Mouse (Mus musculus) CH12.LX (cell line): ENCODE data around the gene March9. TPM values are rescaled to one million over a fixed set of nuclear protein-coding genes. Genes with fewer than 3 reads are reported as not detected.

Source experiments
- DNase-seq: peaks from one replicate; pipeline ENCODE4 v3.0.0-alpha.2; 2013; ENCODE audit errors: extremely low read depth
- H3K27ac ChIP-seq: 2 replicates; pipeline ENCODE4 v1.5.1; 2012; ENCODE audit warnings: low read depth, mild to moderate bottlenecking, control low read depth, moderate library complexity; ENCODE audit not compliant: insufficient read depth
- H3K27me3 ChIP-seq: replicated peaks from 2 replicates; pipeline ENCODE3; 2012; ENCODE audit warnings: inconsistent platforms
- H3K36me3 ChIP-seq, 2 experiments: replicated peaks in 1 of 2; 2 replicates each; pipeline versions ENCODE3 to v1.6.1; 2012; ENCODE audit warnings: inconsistent platforms in 1 of 2, low read length in 1 of 2, mild to moderate bottlenecking in 1 of 2, mixed read lengths in 1 of 2, moderate library complexity in 1 of 2; ENCODE audit not compliant: control insufficient read depth in 1 of 2, insufficient read depth in 1 of 2
- H3K4me1 ChIP-seq, 2 experiments: 2 replicates each; pipeline ENCODE4 v1.6.1; 2012; ENCODE audit warnings: inconsistent platforms in 1 of 2, moderate library complexity in 1 of 2; ENCODE audit not compliant: insufficient read depth in 2 of 2, control insufficient read depth in 1 of 2
- H3K4me2 ChIP-seq: 2 replicates; pipeline ENCODE4 v1.6.1; 2012; ENCODE audit warnings: low read depth, mild to moderate bottlenecking, control low read depth; ENCODE audit not compliant: poor library complexity, insufficient read depth, severe bottlenecking
- H3K4me3 ChIP-seq, 3 experiments: fragments of 150-350 bp in 1 of 3; sonication (generic) in 1 of 3; replicated peaks in 1 of 3; 2 replicates each; pipeline versions ENCODE3 to v1.5.1; 2011 to 2012; ENCODE audit warnings: low read depth in 2 of 3, low read length in 2 of 3, mild to moderate bottlenecking in 2 of 3, moderate library complexity in 2 of 3, control low read depth in 1 of 3, improper control_type of control experiment in 1 of 3, inconsistent platforms in 1 of 3, mixed read lengths in 1 of 3; ENCODE audit not compliant: poor library complexity in 1 of 3
- H3K79me2 ChIP-seq: replicated peaks from 2 replicates; pipeline ENCODE4 v1.6.1; 2012; ENCODE audit warnings: mild to moderate bottlenecking, moderate library complexity; ENCODE audit not compliant: control insufficient read depth, poor library complexity, insufficient read depth, severe bottlenecking; ENCODE audit errors: extremely low read depth
- H3K9ac ChIP-seq: 2 replicates; pipeline ENCODE4 v1.6.1; 2012; ENCODE audit warnings: low read depth, mild to moderate bottlenecking, control low read depth, moderate library complexity; ENCODE audit not compliant: insufficient read depth
- H3K9me3 ChIP-seq: replicated peaks from 2 replicates; pipeline ENCODE3; 2012; ENCODE audit warnings: low read length, inconsistent platforms, mixed read lengths
- BHLHE40 ChIP-seq: IDR thresholded peaks from 2 replicates; pipeline ENCODE4 v1.6.1; 2011; ENCODE audit warnings: mild to moderate bottlenecking, low read depth, low read length, improper control_type of control experiment
- CHD1 ChIP-seq: IDR thresholded peaks from 2 replicates; pipeline ENCODE4 v1.6.1; 2012; ENCODE audit warnings: low read depth, low read length, improper control_type of control experiment, inconsistent platforms
- CHD2 ChIP-seq: IDR thresholded peaks from 2 replicates; pipeline ENCODE4 v1.6.1; 2011; ENCODE audit warnings: low read length, improper control_type of control experiment
- CTCF ChIP-seq, 2 experiments: IDR thresholded peaks in 1 of 2; conservative IDR thresholded peaks in 1 of 2; 2 replicates each; pipeline ENCODE4 v1.5.1; 2011 to 2012; ENCODE audit warnings: low read depth in 2 of 2, low read length in 2 of 2, improper control_type of control experiment in 1 of 2, inconsistent platforms in 1 of 2, mild to moderate bottlenecking in 1 of 2, moderate library complexity in 1 of 2
- E2F4 ChIP-seq: IDR thresholded peaks from 2 replicates; pipeline ENCODE4 v1.6.1; 2011; ENCODE audit warnings: low read depth, low read length, improper control_type of control experiment; ENCODE audit not compliant: insufficient replicate concordance
- ELF1 ChIP-seq: IDR thresholded peaks from 2 replicates; pipeline ENCODE4 v1.6.1; 2014; ENCODE audit warnings: low read depth, mild to moderate bottlenecking, inconsistent platforms, low read length, improper control_type of control experiment
- EP300 ChIP-seq: IDR thresholded peaks from 2 replicates; pipeline ENCODE4 v1.6.1; 2011; ENCODE audit warnings: low read length, improper control_type of control experiment
- ETS1 ChIP-seq: conservative IDR thresholded peaks from 2 replicates; pipeline ENCODE4 v1.6.1; 2012; ENCODE audit warnings: low read depth, mild to moderate bottlenecking, inconsistent platforms, low read length, improper control_type of control experiment, moderate library complexity
- GABPA ChIP-seq: IDR thresholded peaks from 2 replicates; pipeline ENCODE4 v1.6.1; 2012; ENCODE audit warnings: low read depth, low read length, improper control_type of control experiment, inconsistent platforms; ENCODE audit not compliant: insufficient replicate concordance
- HCFC1 ChIP-seq: IDR thresholded peaks from 2 replicates; pipeline ENCODE4 v1.6.1; 2012; ENCODE audit warnings: low read depth, mild to moderate bottlenecking, inconsistent platforms, low read length, improper control_type of control experiment
- IRF4 ChIP-seq: IDR thresholded peaks from 2 replicates; pipeline ENCODE4 v1.6.1; 2014; ENCODE audit warnings: low read depth, mild to moderate bottlenecking, inconsistent platforms, low read length, improper control_type of control experiment
- JUN ChIP-seq: IDR thresholded peaks from 2 replicates; pipeline ENCODE4 v1.6.1; 2011; ENCODE audit warnings: low read depth, mild to moderate bottlenecking, low read length, improper control_type of control experiment, moderate library complexity; ENCODE audit not compliant: insufficient read depth
- JUND ChIP-seq: conservative IDR thresholded peaks from 2 replicates; pipeline ENCODE4 v1.6.1; 2011; ENCODE audit warnings: low read depth, low read length, improper control_type of control experiment
- KAT2A ChIP-seq: IDR thresholded peaks from 2 replicates; pipeline ENCODE4 v1.6.1; 2012; ENCODE audit warnings: low read length, improper control_type of control experiment, inconsistent platforms; ENCODE audit not compliant: insufficient replicate concordance
- MAFK ChIP-seq: IDR thresholded peaks from 2 replicates; pipeline ENCODE4 v1.6.1; 2011; ENCODE audit warnings: low read length, improper control_type of control experiment; ENCODE audit not compliant: insufficient replicate concordance
- MAX ChIP-seq: IDR thresholded peaks from 2 replicates; pipeline ENCODE4 v1.6.1; 2011; ENCODE audit warnings: low read length, improper control_type of control experiment
- MAZ ChIP-seq: IDR thresholded peaks from 2 replicates; pipeline ENCODE4 v1.6.1; 2012; ENCODE audit warnings: low read depth, mild to moderate bottlenecking, inconsistent platforms, low read length, improper control_type of control experiment, moderate library complexity
- MEF2A ChIP-seq: IDR thresholded peaks from 2 replicates; pipeline ENCODE4 v1.6.1; 2014; ENCODE audit warnings: low read depth, mild to moderate bottlenecking, inconsistent platforms, low read length, improper control_type of control experiment, borderline replicate concordance
- MXI1 ChIP-seq: IDR thresholded peaks from 2 replicates; pipeline ENCODE4 v1.6.1; 2011; ENCODE audit warnings: mild to moderate bottlenecking, low read depth, low read length, improper control_type of control experiment
- MYC ChIP-seq: IDR thresholded peaks from 2 replicates; pipeline ENCODE4 v1.6.1; 2011; ENCODE audit warnings: low read depth, mild to moderate bottlenecking, improper control_type of control experiment, low read length
- NELFE ChIP-seq: IDR thresholded peaks from 2 replicates; pipeline ENCODE4 v1.6.1; 2011; ENCODE audit warnings: low read depth, low read length, improper control_type of control experiment
- NRF1 ChIP-seq: IDR thresholded peaks from 2 replicates; pipeline ENCODE4 v1.6.1; 2014; ENCODE audit warnings: low read depth, mild to moderate bottlenecking, inconsistent platforms, low read length, improper control_type of control experiment, moderate library complexity
- PAX5 ChIP-seq: IDR thresholded peaks from 2 replicates; pipeline ENCODE4 v1.6.1; 2012; ENCODE audit warnings: low read length, inconsistent platforms, mixed read lengths
- POLR2A ChIP-seq: IDR thresholded peaks from 2 replicates; pipeline ENCODE4 v1.6.1; 2011; ENCODE audit warnings: low read depth, mild to moderate bottlenecking, improper control_type of control experiment, low read length
- POLR2AphosphoS2 ChIP-seq: IDR thresholded peaks from 2 replicates; pipeline ENCODE4 v1.6.1; 2011; ENCODE audit warnings: low read depth, low read length, improper control_type of control experiment
- RAD21 ChIP-seq: IDR thresholded peaks from 2 replicates; pipeline ENCODE4 v1.6.1; 2011; ENCODE audit warnings: low read depth, mild to moderate bottlenecking, low read length, improper control_type of control experiment, moderate library complexity
- RCOR1 ChIP-seq: conservative IDR thresholded peaks from 2 replicates; pipeline ENCODE4 v1.6.1; 2012; ENCODE audit warnings: low read depth, mild to moderate bottlenecking, inconsistent platforms, low read length, improper control_type of control experiment
- SIN3A ChIP-seq: IDR thresholded peaks from 2 replicates; pipeline ENCODE4 v1.6.1; 2012; ENCODE audit warnings: low read length, improper control_type of control experiment, inconsistent platforms
- SMC3 ChIP-seq: IDR thresholded peaks from 2 replicates; pipeline ENCODE4 v1.6.1; 2011; ENCODE audit warnings: low read depth, low read length, improper control_type of control experiment
- TBP ChIP-seq: conservative IDR thresholded peaks from 2 replicates; pipeline ENCODE4 v1.6.1; 2011; ENCODE audit warnings: low read depth, low read length, improper control_type of control experiment
- TCF12 ChIP-seq: IDR thresholded peaks from 2 replicates; pipeline ENCODE4 v1.6.1; 2014; ENCODE audit warnings: low read depth, mild to moderate bottlenecking, inconsistent platforms, low read length, improper control_type of control experiment
- UBTF ChIP-seq: IDR thresholded peaks from 2 replicates; pipeline ENCODE4 v1.6.1; 2012; ENCODE audit warnings: low read depth, mild to moderate bottlenecking, inconsistent platforms, low read length, improper control_type of control experiment, moderate library complexity
- USF1 ChIP-seq: IDR thresholded peaks from 2 replicates; pipeline ENCODE4 v1.6.1; 2014; ENCODE audit warnings: low read depth, mild to moderate bottlenecking, inconsistent platforms, low read length, improper control_type of control experiment
- USF2 ChIP-seq: conservative IDR thresholded peaks from 2 replicates; pipeline ENCODE4 v1.6.1; 2011; ENCODE audit warnings: low read depth, low read length, improper control_type of control experiment
- ZC3H11A ChIP-seq: IDR thresholded peaks from 2 replicates; pipeline ENCODE4 v1.6.1; 2012; ENCODE audit warnings: low read depth, mild to moderate bottlenecking, inconsistent platforms, low read length, improper control_type of control experiment
- ZKSCAN1 ChIP-seq: IDR thresholded peaks from 2 replicates; pipeline ENCODE4 v1.6.1; 2012; ENCODE audit warnings: low read depth, inconsistent platforms, low read length, improper control_type of control experiment, borderline replicate concordance
- ZMIZ1 ChIP-seq: IDR thresholded peaks from 2 replicates; pipeline ENCODE4 v1.6.1; 2012; ENCODE audit warnings: low read depth, mild to moderate bottlenecking, inconsistent platforms, low read length, improper control_type of control experiment
- ZNF384 ChIP-seq: IDR thresholded peaks from 2 replicates; pipeline ENCODE4 v1.6.1; 2012; ENCODE audit warnings: low read depth, low read length, improper control_type of control experiment, inconsistent platforms
- dilution Hi-C: fragments of 300-500 bp; cut with MboI; formaldehyde crosslinking; loops from 2 replicates; pipeline ENCODE4 v1.14.3; 2020; ENCODE audit warnings: low sequenced_read_pairs; ENCODE audit not compliant: extremely low pct_unique_long_range_greater_than_20kb, extremely low pct_ligation_motif_present
- in situ Hi-C: fragments of 300-500 bp; cut with MboI; formaldehyde crosslinking; loops from 3 replicates; pipeline ENCODE4 v1.14.3; 2019; ENCODE audit warnings: low sequenced_read_pairs, low pct_ligation_motif_present, low pct_unique_long_range_greater_than_20kb, mixed read lengths
- polyA plus RNA-seq: library from polyadenylated mRNA; unstranded; fragments of >175 nt; gene quantifications from 2 replicates; pipeline ENCODE4 v1.2.1, GENCODE M21; 2012; ENCODE audit warnings: low read depth; ENCODE audit not compliant: insufficient read length
- total RNA-seq, 2 experiments: library from RNA; depleted of rRNA; stranded (reverse); fragments of 300-350 nt in 1 of 2; fragments of >200 nt in 1 of 2; gene quantifications; 2 replicates each; pipeline ENCODE4 v1.2.3; 2012 to 2014

Gene March9
- total and polyA plus RNA-seq, 3 experiments: 0.68 to 3.4 (median 1.0) TPM

DNA sequence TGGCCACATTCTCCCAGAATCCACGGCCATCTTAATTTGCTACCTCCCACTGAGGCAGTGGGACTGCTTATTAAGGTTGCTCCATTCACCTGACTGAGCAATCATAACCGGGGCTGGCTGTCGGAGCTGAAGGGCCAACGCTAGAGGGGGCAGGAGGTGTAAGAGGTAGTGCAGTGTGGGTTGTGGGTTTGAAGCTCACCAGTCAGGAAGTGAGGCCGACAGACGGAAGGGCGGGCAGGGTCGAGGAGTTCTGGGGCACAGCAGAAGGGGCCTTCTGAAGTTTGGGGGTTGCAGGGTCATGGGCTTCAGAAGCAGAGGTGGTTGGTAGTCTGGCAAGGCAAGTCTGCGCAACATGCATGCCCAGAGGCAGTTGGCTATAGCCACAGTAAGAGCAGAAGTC is 15.1 kb upstream of the March9 start, which contains the start of gene Agap2:
Agap2 (plus strand) TSS at position 205 of the 400 bp plus-strand sequence.
- Histone ChIP-seq H3K4me2 (peak within 1 kb of the TSS; percentile 59), H3K9me3 (no peaks in the 10 kb centered on the region), H3K4me1 (peaks cover 9 to 27% of the 10 kb centered on the region in 2 experiments; a peak in 3 of 4 replicates), H3K9ac (peak within 1 kb of the TSS; percentile 59), H3K79me2 (peaks cover 9% of the 10 kb centered on the region), H3K4me3 (peak within 1 kb of the TSS; percentile 68 to 88 (median 77)), H3K27me3 (no peaks in the 10 kb centered on the region), H3K27ac (peak within 1 kb of the TSS; percentile 25; the same call in 1 of the 2 replicates), H3K36me3 (peaks cover 7 to 25% of the 10 kb centered on the region in 2 experiments)
- peak; percentile 34 for TF ChIP-seq RAD21
- 0 out of 2 replicates have a peak, but pooled peaks have one; percentile 22 for TF ChIP-seq KAT2A
- TF ChIP-seq JUN: no peak
- peak; percentile 65; the same call in 1 of the 2 replicates for TF ChIP-seq MEF2A
- TF ChIP-seq MYC: no peak
- peak; percentile 76 for TF ChIP-seq POLR2A
- TF ChIP-seq JUND: no peak
- peak; percentile 78; the same call in 1 of the 2 replicates for TF ChIP-seq MAZ
- no peak for TF ChIP-seq ZC3H11A
- no peak for TF ChIP-seq MAFK
- peak in 1 of 2 experiments; percentile 76; a peak in 2 of 4 replicates for TF ChIP-seq CTCF (conservative IDR thresholded peaks at IDR 0.05 in 1 of 2, IDR thresholded peaks at IDR 0.05 in 1 of 2; ENCODE audit: low read depth in 2 of 2, low read length in 2 of 2)
- no peak for TF ChIP-seq ZMIZ1
- peak; percentile 66 for TF ChIP-seq NELFE
- TF ChIP-seq RCOR1: peak; percentile 49; the same call in 1 of the 2 replicates
- no peak for TF ChIP-seq IRF4
- no peak for TF ChIP-seq TBP
- TF ChIP-seq MXI1: peak; percentile 50; the same call in 1 of the 2 replicates
- TF ChIP-seq SIN3A: peak; percentile 73; the same call in 1 of the 2 replicates
- no peak for TF ChIP-seq NRF1
- TF ChIP-seq ZKSCAN1: no peak
- TF ChIP-seq POLR2AphosphoS2: no peak
- TF ChIP-seq EP300: no peak
- TF ChIP-seq USF1: no peak
- TF ChIP-seq ZNF384: no peak
- TF ChIP-seq GABPA: no peak
- no peak for TF ChIP-seq PAX5
- peak; percentile 52; the same call in 1 of the 2 replicates for TF ChIP-seq TCF12
- TF ChIP-seq SMC3: peak; percentile 54
- peak; percentile 88 for TF ChIP-seq ELF1
- no peak for TF ChIP-seq USF2
- TF ChIP-seq CHD2: no peak
- no peak for TF ChIP-seq CHD1
- no peak for TF ChIP-seq UBTF
- TF ChIP-seq HCFC1: no peak
- TF ChIP-seq MAX: no peak; the same call in 1 of the 2 replicates
- TF ChIP-seq BHLHE40: no peak
- TF ChIP-seq E2F4: no peak
- TF ChIP-seq ETS1: 0 out of 2 replicates have a peak, but pooled peaks have one; percentile 26
- dilution Hi-C loops: no loop called here
- in situ Hi-C loops: no loop called here
- DNase-seq: peak; percentile 90
